Mouse (Mus musculus): Measurements from ENCODE around the gene Dync1li1.

Dync1li1 gene

DNA sequence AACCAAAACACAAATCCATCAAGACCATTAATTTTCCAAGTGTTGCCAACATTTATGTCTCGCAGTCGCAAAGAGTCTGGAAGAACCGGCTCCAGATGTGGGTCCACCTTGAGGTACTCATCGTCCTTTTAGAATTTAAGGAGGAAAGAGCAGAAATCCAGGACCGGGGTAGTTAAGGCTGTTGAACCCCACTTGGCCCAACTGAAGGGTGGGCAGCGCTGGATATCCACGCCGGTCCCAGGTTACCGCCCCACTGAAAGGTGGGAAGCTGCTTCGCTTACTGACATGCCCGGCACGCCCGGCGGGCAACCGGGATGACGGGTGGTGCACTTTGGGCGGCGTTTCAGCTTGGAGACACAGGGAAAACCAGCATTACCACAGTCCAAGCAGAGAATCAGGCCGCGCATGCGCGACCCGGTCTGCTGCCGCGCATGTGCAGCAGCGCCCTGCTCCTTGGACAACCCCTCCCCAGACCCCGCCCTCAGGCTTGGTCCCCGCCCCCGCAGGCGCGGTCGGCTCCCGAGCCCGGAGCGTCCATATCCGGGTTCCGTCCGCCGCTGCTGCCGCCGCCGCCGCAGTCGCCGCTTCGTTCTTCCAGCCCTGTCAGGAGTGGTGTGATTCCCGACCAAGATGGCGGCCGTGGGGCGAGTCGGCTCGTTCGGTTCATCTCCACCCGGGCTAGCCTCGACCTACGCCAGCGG, at the start of gene Dync1li1:
Dync1li1 (plus strand) TSS at position 539 of the 701 bp plus-strand sequence.
- DNase-seq (ENCODE audit: low read depth, low spot score): peak; percentile 95

DNA sequence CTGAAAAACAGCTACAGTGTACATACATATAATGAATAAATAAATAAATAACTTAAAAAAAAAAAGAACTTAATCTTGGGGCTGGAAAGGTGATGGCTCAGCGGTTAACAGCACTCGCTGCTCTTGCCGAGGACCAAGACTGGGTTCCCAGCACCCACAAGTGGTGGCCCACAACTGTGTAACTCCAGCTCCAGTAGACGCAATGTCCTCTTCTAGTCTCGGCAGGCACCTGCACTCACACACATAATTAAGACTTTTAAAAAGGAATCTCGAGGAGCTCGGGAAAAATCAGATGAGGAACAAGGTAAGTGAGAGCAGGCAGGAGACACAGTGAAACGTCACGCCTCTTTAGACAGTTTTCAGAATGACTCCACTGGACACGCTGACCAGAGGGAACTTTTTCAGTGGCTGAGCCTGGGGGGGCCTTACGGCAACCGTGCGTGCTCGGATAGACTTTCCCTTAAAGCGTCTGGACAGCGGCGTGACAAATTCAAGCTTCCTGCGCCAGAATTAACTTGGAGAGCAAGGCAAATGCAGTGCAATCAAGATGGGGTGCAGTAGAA, 49.3 kb upstream of the Dync1li1 start:
- DNase-seq (ENCODE audit: low read depth, low spot score): peak; percentile 56

GRCm38 (mm10) chr9:114639839-114640646, 48.5 kb upstream of the Dync1li1 start, which contains the start of gene Cnot10:
TSS of gene Cnot10 (minus strand) at chr9:114640184.
- DNase-seq (ENCODE audit: low read depth, low spot score): peak; percentile 99

DNA sequence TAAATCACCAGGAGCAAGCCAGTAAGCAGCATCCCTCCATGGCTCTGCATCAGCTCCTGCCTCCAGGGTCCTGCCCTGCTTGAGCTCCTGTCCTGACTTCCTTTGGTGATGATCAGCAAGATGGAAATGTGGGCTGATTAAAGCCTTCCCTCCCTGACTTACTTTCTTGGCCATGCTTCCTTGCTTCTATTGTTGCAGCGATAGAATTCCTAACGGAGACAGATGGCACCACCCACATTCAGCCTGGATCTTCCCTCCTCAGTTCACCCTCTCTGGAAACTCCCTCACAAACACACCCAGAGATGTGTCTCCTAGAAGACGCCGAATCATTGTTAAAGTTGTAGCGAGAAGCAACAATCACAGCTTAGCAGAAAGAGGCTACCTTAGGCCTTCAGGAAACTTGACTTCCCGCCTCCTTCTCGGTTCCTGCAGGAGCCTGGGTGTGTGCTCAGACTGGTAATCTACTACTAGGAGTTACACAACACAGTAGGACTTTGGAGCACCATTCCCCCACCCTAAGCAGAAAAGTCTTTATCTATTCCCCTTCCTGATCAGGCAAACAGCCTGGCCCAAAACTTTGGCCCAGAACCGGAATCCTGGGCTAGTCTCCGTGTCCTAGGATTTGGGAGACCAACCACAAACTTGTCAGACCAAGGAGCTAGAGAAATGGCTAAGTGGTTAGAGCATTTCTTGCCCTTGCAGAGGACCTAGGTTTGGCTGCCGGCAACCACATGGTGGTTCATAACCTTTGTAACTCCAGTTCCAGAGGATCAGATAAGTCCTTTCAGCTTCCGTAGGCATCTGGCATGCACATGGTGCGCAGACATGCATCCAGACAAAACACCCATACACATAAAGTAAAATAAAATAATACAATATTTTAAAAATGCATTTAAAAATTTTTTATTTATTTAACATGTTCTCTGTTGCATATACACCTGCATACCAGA, 41.8 kb upstream of the Dync1li1 start:
- no peak for DNase-seq (ENCODE audit: low read depth, low spot score)

- peak; percentile 32 for DNase-seq (ENCODE audit: low read depth, low spot score)
Observed at GRCm38 (mm10) chr9:114647506-114648432, 40.8 kb upstream of the Dync1li1 start.

- peak; percentile 55 for DNase-seq (ENCODE audit: low read depth, low spot score)
Observed at GRCm38 (mm10) chr9:114648472-114648871, 40.1 kb upstream of the Dync1li1 start.

GRCm38 (mm10) chr9:114649371-114649770, 39.2 kb upstream of the Dync1li1 start:
- no peak for DNase-seq (ENCODE audit: low read depth, low spot score)

- no peak for DNase-seq (ENCODE audit: low read depth, low spot score)
Observed at GRCm38 (mm10) chr9:114650938-114651634, 37.5 kb upstream of the Dync1li1 start.

DNA sequence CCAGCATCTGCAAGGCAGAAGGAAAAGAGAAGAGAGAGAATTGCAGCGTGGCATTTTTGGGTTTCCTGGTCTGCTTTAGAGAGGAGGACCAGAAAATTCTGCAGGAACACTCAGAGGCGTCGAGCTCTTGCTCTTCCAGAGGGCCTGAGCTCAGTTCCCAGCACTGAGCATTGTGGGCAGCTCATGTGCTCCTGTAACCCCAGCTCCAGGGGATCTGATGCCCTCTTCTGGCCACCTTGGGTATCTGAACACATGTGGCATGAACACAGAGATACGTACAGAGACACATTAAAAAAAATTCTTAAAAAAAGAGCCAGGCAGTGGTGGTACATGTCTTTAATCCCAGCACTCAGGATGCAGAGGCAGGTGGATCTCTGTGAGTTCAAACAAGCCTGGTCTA, 33.2 kb upstream of the Dync1li1 start:
- DNase-seq (ENCODE audit: low read depth, low spot score): peak; percentile 24

DNA sequence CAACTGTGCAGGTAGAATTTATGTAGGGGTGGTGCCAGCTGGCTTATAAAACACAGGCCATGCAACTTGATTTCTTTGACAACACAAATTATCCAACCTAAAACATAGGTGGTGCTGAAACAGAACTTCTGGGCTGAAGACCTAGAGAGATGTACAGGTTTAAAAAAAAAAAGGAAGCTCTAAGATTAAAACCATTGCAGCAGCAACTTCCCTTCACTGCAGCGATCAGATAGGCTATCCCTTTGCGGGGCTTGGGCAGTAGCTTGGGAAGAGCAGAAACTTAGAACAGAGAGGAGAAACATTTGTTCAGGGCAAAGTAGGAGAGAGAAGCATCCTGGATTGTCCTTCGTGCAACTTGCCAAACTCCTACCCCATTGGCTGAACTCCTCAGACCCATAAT, 31.9 kb upstream of the Dync1li1 start:
- DNase-seq (ENCODE audit: low read depth, low spot score): no peak

DNA sequence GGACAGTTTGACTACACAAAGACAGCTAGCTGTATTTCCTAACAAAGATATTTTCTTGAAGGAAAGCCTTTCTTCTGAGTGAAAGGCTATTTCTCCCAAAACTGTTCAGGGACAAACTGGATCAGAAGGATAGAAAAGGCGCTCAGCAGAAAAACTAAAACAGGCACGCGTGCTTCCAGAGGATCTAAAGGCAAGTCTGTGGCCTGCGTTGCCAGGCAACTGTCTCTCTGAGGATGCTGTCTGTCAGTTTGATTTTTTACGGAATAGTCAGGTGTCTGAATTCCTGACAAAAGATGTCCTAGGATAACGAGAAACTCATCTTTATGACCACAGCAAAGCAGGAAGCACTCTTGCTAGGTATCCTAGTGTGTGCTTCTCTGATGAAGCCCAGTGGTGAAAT, 28.1 kb upstream of the Dync1li1 start:
- no peak for DNase-seq (ENCODE audit: low read depth, low spot score)

DNA sequence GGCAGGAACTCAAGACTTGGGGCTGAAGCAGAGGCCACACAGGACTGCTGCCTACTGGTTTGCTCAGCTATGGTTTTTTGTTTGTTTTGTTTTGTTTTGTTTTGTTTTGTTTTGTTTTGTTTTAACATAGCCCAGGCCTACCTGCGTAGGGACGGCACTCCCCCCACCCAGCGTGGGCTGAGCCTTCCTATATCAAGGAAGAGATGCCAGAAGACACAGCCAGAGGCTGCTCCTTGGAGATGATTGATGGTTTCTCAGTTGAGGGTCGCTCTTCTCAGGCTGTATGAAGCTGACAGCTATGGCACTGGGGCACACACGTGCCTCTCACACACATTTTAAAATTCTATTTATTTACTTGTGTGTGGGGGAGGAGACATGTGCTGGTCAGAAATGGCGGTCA, 27.6 kb upstream of the Dync1li1 start:
- no peak for DNase-seq (ENCODE audit: low read depth, low spot score)

GRCm38 (mm10) chr9:114661991-114662390, 26.6 kb upstream of the Dync1li1 start:
- DNase-seq (ENCODE audit: low read depth, low spot score): no peak

GRCm38 (mm10) chr9:114663782-114664181, 24.8 kb upstream of the Dync1li1 start:
- peak; percentile 80 for DNase-seq (ENCODE audit: low read depth, low spot score)

DNA sequence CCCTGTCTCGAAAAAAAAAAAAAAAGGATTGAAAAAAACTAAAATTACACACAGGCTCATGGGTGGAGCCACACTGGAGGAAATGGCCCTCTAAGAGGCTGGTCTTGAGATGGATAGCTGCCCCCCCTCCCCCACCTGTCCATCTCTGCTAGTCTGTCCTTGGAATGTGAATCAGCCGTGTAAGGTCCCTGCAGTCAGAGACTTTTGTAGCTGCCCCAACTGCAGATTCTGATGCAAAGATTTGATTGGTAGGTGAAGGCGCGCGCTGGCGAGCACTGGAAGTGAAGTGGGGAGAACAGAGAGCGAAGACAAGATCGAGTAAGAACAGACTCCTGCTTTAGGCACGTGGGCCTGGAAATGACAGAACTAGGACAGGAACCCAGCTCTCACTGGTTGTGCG, 21.7 kb upstream of the Dync1li1 start:
- no peak for DNase-seq (ENCODE audit: low read depth, low spot score)

DNA sequence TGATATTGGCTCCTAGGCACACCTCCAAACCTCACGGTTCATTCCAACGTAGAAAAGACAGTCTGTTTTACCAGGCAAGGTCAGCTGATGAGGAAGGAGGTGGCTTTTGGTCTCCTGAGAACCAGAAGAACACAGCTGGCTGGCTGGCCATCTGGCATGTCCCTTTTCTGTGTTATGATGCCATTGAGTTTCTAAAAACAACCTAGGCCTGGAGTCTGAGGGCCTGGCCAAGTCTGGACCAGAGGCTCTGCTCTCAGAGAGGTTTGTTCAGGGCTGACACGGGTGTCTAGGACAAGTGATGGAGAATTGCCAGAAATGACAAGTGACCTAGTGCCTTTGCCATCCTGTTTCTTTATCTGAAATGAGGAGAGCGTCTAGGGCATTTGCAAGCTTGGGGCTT, 20.5 kb upstream of the Dync1li1 start:
- no peak for DNase-seq (ENCODE audit: low read depth, low spot score)

- no peak for DNase-seq (ENCODE audit: low read depth, low spot score)
Observed at GRCm38 (mm10) chr9:114669011-114669410, 19.6 kb upstream of the Dync1li1 start.

GRCm38 (mm10) chr9:114671946-114672345, 16.6 kb upstream of the Dync1li1 start:
- no peak for DNase-seq (ENCODE audit: low read depth, low spot score)

- no peak for DNase-seq (ENCODE audit: low read depth, low spot score)
Observed at GRCm38 (mm10) chr9:114672703-114673561, 15.7 kb upstream of the Dync1li1 start.

Measured in A20 (cell line).